Mouse (Mus musculus) limb, embryonic 14.5 days (tissue): ENCODE results near the gene Usp30. TPM values are rescaled to one million over a fixed set of nuclear protein-coding genes. Genes with fewer than 3 reads are reported as not detected.

Experiments used
- ATAC-seq: fragments of 200-750 bp; cut with Nextera tagmentation; 2 replicates; pipeline ENCODE4 v1.8.0; 2017; ENCODE audit warnings: low read depth, moderate number of reproducible peaks, moderate TSS enrichment; ENCODE audit not compliant: low FRiP score
- DNase-seq: peaks from one replicate; pipeline ENCODE4 v3.0.0-alpha.2; 2015; ENCODE audit warnings: low spot score
- H3K27ac ChIP-seq: fragments of 300-500 bp; sonication (generic); replicated peaks from 2 replicates; pipeline ENCODE4 v1.5.1; 2014; ENCODE audit warnings: low read depth, mild to moderate bottlenecking, low read length, moderate library complexity, mixed read lengths
- H3K27me3 ChIP-seq: fragments of 300-500 bp; sonication (generic); 2 replicates; pipeline ENCODE4 v1.6.1; 2014; ENCODE audit warnings: low read length, mixed read lengths; ENCODE audit not compliant: control insufficient read depth, insufficient read depth
- H3K36me3 ChIP-seq: fragments of 300-500 bp; sonication (generic); 2 replicates; pipeline ENCODE4 v1.6.1; 2014; ENCODE audit warnings: mild to moderate bottlenecking, low read length, moderate library complexity, mixed read lengths; ENCODE audit not compliant: control insufficient read depth, insufficient read depth
- H3K4me1 ChIP-seq: fragments of 300-500 bp; sonication (generic); 2 replicates; pipeline ENCODE4 v1.6.1; 2014; ENCODE audit warnings: antibody characterized with exemption, low read length, mixed read lengths; ENCODE audit not compliant: control insufficient read depth, insufficient read depth
- H3K4me2 ChIP-seq: fragments of 300-500 bp; sonication (generic); replicated peaks from 2 replicates; pipeline ENCODE4 v1.6.1; 2014; ENCODE audit warnings: low read depth, mild to moderate bottlenecking, low read length, moderate library complexity; ENCODE audit not compliant: severe bottlenecking
- H3K4me3 ChIP-seq: fragments of 300-500 bp; sonication (generic); replicated peaks from 2 replicates; pipeline ENCODE4 v1.5.1; 2014; ENCODE audit warnings: low read length
- H3K9ac ChIP-seq: fragments of 300-500 bp; sonication (generic); 2 replicates; pipeline ENCODE4 v1.6.1; 2014; ENCODE audit warnings: mild to moderate bottlenecking, low read depth, low read length, moderate library complexity; ENCODE audit not compliant: severe bottlenecking
- H3K9me3 ChIP-seq: fragments of 300-500 bp; sonication (generic); 2 replicates; pipeline ENCODE4 v1.6.1; 2016; ENCODE audit warnings: low read length; ENCODE audit not compliant: control insufficient read depth
- POLR2A ChIP-seq: fragments of 200-500 bp; IDR thresholded peaks from 2 replicates; pipeline ENCODE4 v1.8.0; 2012; ENCODE audit warnings: inconsistent platforms, mild to moderate bottlenecking, moderate library complexity, borderline replicate concordance; ENCODE audit not compliant: insufficient read depth, insufficient read length; ENCODE audit errors: extremely low read depth
- WGBS: fragments of 180-500 bp; shearing (Covaris S2); extraction: QIAGEN DNeasy Blood & Tissue Kit; methylation state at CpG from one replicate; pipeline ENCODE4 v1.1.7; 2014; 5-methylcytosine and 5-hydroxymethylcytosine counted together
- polyA plus RNA-seq, 2 experiments: library from polyadenylated mRNA; depleted of rRNA in 1 of 2; stranded (reverse) in 1 of 2; unstranded in 1 of 2; fragments of >200 nt; fragmentation: Nextera tagmentation in 1 of 2; extraction: Ambion mirVana in 1 of 2; gene quantifications; 2 replicates each; pipeline versions ENCODE4 v1.2.1 to v1.2.3; 2012 to 2014

Gene Usp30
- polyA plus RNA-seq (2012; rRNA removed) (29.0 and 35.3 TPM in 2 replicates), polyA plus RNA-seq (2014; fragmentation: Nextera tagmentation; extraction: Ambion mirVana) (11.4 and 13.4 TPM in 2 replicates)

GRCm38 (mm10) chr5:114065161-114065560 lies at the start of gene Usp30:
Usp30 (plus strand) TSS chr5:114065461.
- 91% methylated on average over 6 of the region's 6 CpGs for WGBS
- TF ChIP-seq POLR2A: no peak
- H3K4me3 ChIP-seq: no peak within 1 kb of the TSS
- no peaks in the 10 kb centered on the region for H3K9me3 ChIP-seq
- H3K36me3 ChIP-seq: no peaks in the 10 kb centered on the region
- no peak within 1 kb of the TSS for H3K27ac ChIP-seq
- H3K27me3 ChIP-seq: no peaks in the 10 kb centered on the region
- H3K9ac ChIP-seq: no peak within 1 kb of the TSS
- no peak within 1 kb of the TSS for H3K4me2 ChIP-seq
- ATAC-seq: no peak
- no peaks in the 10 kb centered on the region for H3K4me1 ChIP-seq
- no peak for DNase-seq

GRCm38 (mm10) chr5:114024390-114024789 lies 40.9 kb upstream of the Usp30 start:
- no peak overlapping the region for H3K9ac ChIP-seq
- H3K9me3 ChIP-seq: no peaks in the 10 kb centered on the region
- H3K36me3 ChIP-seq: no peaks in the 10 kb centered on the region
- H3K4me2 ChIP-seq: no peak overlapping the region
- H3K27ac ChIP-seq: no peak overlapping the region
- no peak overlapping the region for H3K4me3 ChIP-seq
- DNase-seq (no peak), ATAC-seq (no peak)
- H3K4me1 ChIP-seq: no peaks in the 10 kb centered on the region
- 51% methylated on average over 5 of the region's 6 CpGs for WGBS
- no peaks in the 10 kb centered on the region for H3K27me3 ChIP-seq
- no peak for TF ChIP-seq POLR2A

GRCm38 (mm10) chr5:114024885-114025284 lies 40.4 kb upstream of the Usp30 start:
- H3K4me2 ChIP-seq: no peak overlapping the region
- ATAC-seq: no peak
- H3K9ac ChIP-seq: no peak overlapping the region
- H3K9me3 ChIP-seq: no peaks in the 10 kb centered on the region
- H3K4me1 ChIP-seq: no peaks in the 10 kb centered on the region
- no peaks in the 10 kb centered on the region for H3K36me3 ChIP-seq
- 12% methylated on average over 10 of the region's 10 CpGs for WGBS
- no peak overlapping the region for H3K27ac ChIP-seq
- no peak for DNase-seq
- TF ChIP-seq POLR2A: no peak
- H3K27me3 ChIP-seq: no peaks in the 10 kb centered on the region
- no peak overlapping the region for H3K4me3 ChIP-seq

GRCm38 (mm10) chr5:114027217-114027944 lies 37.9 kb upstream of the Usp30 start:
- no peak for TF ChIP-seq POLR2A
- no peak overlapping the region for H3K9ac ChIP-seq
- DNase-seq (no peak), ATAC-seq (no peak)
- no peak overlapping the region for H3K4me2 ChIP-seq
- no peaks in the 10 kb centered on the region for H3K4me1 ChIP-seq
- H3K9me3 ChIP-seq: no peaks in the 10 kb centered on the region
- H3K27ac ChIP-seq: no peak overlapping the region
- WGBS: 81% methylated on average over 12 of the region's 12 CpGs
- no peaks in the 10 kb centered on the region for H3K27me3 ChIP-seq
- no peak overlapping the region for H3K4me3 ChIP-seq
- H3K36me3 ChIP-seq: no peaks in the 10 kb centered on the region

- H3K27ac ChIP-seq: no peak overlapping the region
- H3K4me1 ChIP-seq: no peaks in the 10 kb centered on the region
- no peak overlapping the region for H3K9ac ChIP-seq
- no peak for TF ChIP-seq POLR2A
- H3K4me3 ChIP-seq: no peak overlapping the region
- H3K9me3 ChIP-seq: no peaks in the 10 kb centered on the region
- no peak for ATAC-seq
- WGBS: 75% methylated on average over 12 of the region's 12 CpGs
- H3K4me2 ChIP-seq: no peak overlapping the region
- no peaks in the 10 kb centered on the region for H3K27me3 ChIP-seq
- no peak for DNase-seq
- H3K36me3 ChIP-seq: no peaks in the 10 kb centered on the region
These were observed 37.1 kb upstream of the Usp30 start for GRCm38 (mm10) chr5:114028111-114028510.
